Mouse (Mus musculus) ES-Bruce4 (cell line): ENCODE measurements around the gene Nprl2. TPM values are rescaled to one million over a fixed set of nuclear protein-coding genes. Genes with fewer than 3 reads are reported as not detected.

Experiments used
- H3K27ac ChIP-seq: 2 replicates; pipeline ENCODE4 v1.5.1; 2012; ENCODE audit warnings: low read length, inconsistent platforms; ENCODE audit not compliant: insufficient read depth
- H3K27me3 ChIP-seq: 2 replicates; pipeline ENCODE4 v1.6.1; 2012; ENCODE audit warnings: mild to moderate bottlenecking, low read length, inconsistent platforms; ENCODE audit not compliant: control insufficient read depth, poor library complexity, insufficient read depth, severe bottlenecking
- H3K36me3 ChIP-seq: 2 replicates; pipeline ENCODE4 v1.6.1; 2012; ENCODE audit warnings: inconsistent platforms, mild to moderate bottlenecking, low read length, moderate library complexity; ENCODE audit not compliant: control insufficient read depth, poor library complexity, insufficient read depth, severe bottlenecking
- H3K4me1 ChIP-seq: one replicate; pipeline ENCODE4 v1.8.1; 2011; ENCODE audit warnings: low read length; ENCODE audit not compliant: control insufficient read depth, insufficient read depth
- H3K4me3 ChIP-seq: 2 replicates; pipeline ENCODE4 v1.5.1; 2011; ENCODE audit warnings: low read depth, mild to moderate bottlenecking, low read length
- H3K9ac ChIP-seq: 2 replicates; pipeline ENCODE4 v1.6.1; 2012; ENCODE audit warnings: low read depth, mild to moderate bottlenecking, inconsistent platforms; ENCODE audit not compliant: poor library complexity, severe bottlenecking
- H3K9me3 ChIP-seq: replicated peaks from 2 replicates; pipeline ENCODE4 v1.6.1; 2012; ENCODE audit warnings: mild to moderate bottlenecking, low read length, inconsistent platforms; ENCODE audit not compliant: control insufficient read depth, poor library complexity, insufficient read depth, severe bottlenecking
- CTCF ChIP-seq: IDR thresholded peaks from one replicate; pipeline ENCODE4 v1.8.1; 2011; ENCODE audit warnings: low read depth, low read length
- EP300 ChIP-seq: IDR thresholded peaks from 2 replicates; pipeline ENCODE4 v1.6.1; 2011; ENCODE audit warnings: low read depth, low read length; ENCODE audit not compliant: insufficient read depth
- POLR2A ChIP-seq: IDR thresholded peaks from one replicate; pipeline ENCODE4 v1.8.1; 2011; ENCODE audit warnings: low read length; ENCODE audit not compliant: insufficient read depth
- polyA plus RNA-seq: library from polyadenylated mRNA; stranded (reverse); fragments of >200 nt; gene quantifications from 2 replicates; pipeline ENCODE4 v1.2.4, GENCODE M21; 2011; ENCODE audit warnings: low read depth; ENCODE audit not compliant: missing spikeins, insufficient read depth, insufficient read length

The Nprl2 gene
- polyA plus RNA-seq, 1 experiment, result 32.7 TPM

- H3K9me3 ChIP-seq, result no peaks in the 10 kb centered on the region
- no peaks in the 10 kb centered on the region for H3K36me3 ChIP-seq
- H3K27me3 ChIP-seq, result no peaks in the 10 kb centered on the region
- peaks cover 2% of the 10 kb centered on the region for H3K4me1 ChIP-seq
- H3K9ac ChIP-seq, result 0 out of 2 replicates have a peak overlapping the region, but pooled peaks have one; percentile 47
- H3K27ac ChIP-seq, result no peak overlapping the region
- H3K4me3 ChIP-seq, result no peak overlapping the region; the same call in 1 of the 2 replicates
- TF ChIP-seq POLR2A, result no peak
- TF ChIP-seq CTCF, result no peak
- TF ChIP-seq EP300, result no peak
Observed at GRCm38 (mm10) chr9:107577871-107578270, 35.8 kb downstream of the Nprl2 start.

GRCm38 (mm10) chr9:107578587-107578986, 36.6 kb downstream of the Nprl2 start, which contains the start of gene Naa80:
Gene Naa80, plus strand, starts transcription at chr9:107578887.
- Histone ChIP-seq H3K27me3 (no peaks in the 10 kb centered on the region), H3K9me3 (no peaks in the 10 kb centered on the region), H3K4me1 (peaks cover 2% of the 10 kb centered on the region), H3K36me3 (no peaks in the 10 kb centered on the region), H3K27ac (no peak within 1 kb of the TSS), H3K4me3 (no peak within 1 kb of the TSS; the same call in 1 of the 2 replicates), H3K9ac (no peak within 1 kb of the TSS)
- TF ChIP-seq CTCF, result no peak

GRCm38 (mm10) chr9:107579023-107579900, 37.2 kb downstream of the Nprl2 start:
- TF ChIP-seq CTCF (no peak), EP300 (no peak), POLR2A (no peak)
- H3K4me3 ChIP-seq, result no peak overlapping the region

GRCm38 (mm10) chr9:107580501-107581317, 38.7 kb downstream of the Nprl2 start, which contains the start of gene Hyal3:
Gene Hyal3, plus strand, starts transcription at chr9:107580818.
- H3K9ac ChIP-seq, result peak within 1 kb of the TSS; percentile 28
- H3K4me3 ChIP-seq, result peak within 1 kb of the TSS; percentile 72
- H3K27me3 ChIP-seq, result no peaks in the 10 kb centered on the region
- no peaks in the 10 kb centered on the region for H3K9me3 ChIP-seq
- TF ChIP-seq POLR2A (peak; percentile 39), CTCF (no peak), EP300 (0 out of 2 replicates have a peak, but pooled peaks have one; percentile 31)
- H3K4me1 ChIP-seq, result peaks cover 2% of the 10 kb centered on the region
- peak within 1 kb of the TSS; percentile 71 for H3K27ac ChIP-seq
- H3K36me3 ChIP-seq, result no peaks in the 10 kb centered on the region

More at GRCm38 (mm10) chr9:107579023-107579900, 37.2 kb downstream of the Nprl2 start:
- Histone ChIP-seq H3K9me3 (no peaks in the 10 kb centered on the region), H3K27ac (no peak overlapping the region), H3K9ac (no peak overlapping the region), H3K36me3 (no peaks in the 10 kb centered on the region), H3K4me1 (peaks cover 2% of the 10 kb centered on the region), H3K27me3 (no peaks in the 10 kb centered on the region)

- Histone ChIP-seq H3K9me3 (no peaks in the 10 kb centered on the region), H3K27me3 (no peaks in the 10 kb centered on the region), H3K4me1 (peaks cover 2% of the 10 kb centered on the region), H3K36me3 (no peaks in the 10 kb centered on the region), H3K9ac (peak overlapping the region; percentile 28; the same call in 1 of the 2 replicates), H3K4me3 (no peak overlapping the region; the same call in 1 of the 2 replicates), H3K27ac (no peak overlapping the region)
- TF ChIP-seq POLR2A (no peak), EP300 (no peak), CTCF (no peak)
Observed at GRCm38 (mm10) chr9:107581584-107581983, 39.6 kb downstream of the Nprl2 start.
